Mouse (Mus musculus) forebrain, embryonic 11.5 days (tissue): ENCODE data around the gene Cdh12. TPM values are rescaled to one million over a fixed set of nuclear protein-coding genes. Genes with fewer than 3 reads are reported as not detected.
"Not testable (repeated sequence)": the region's sequence is repeated elsewhere in the genome, so short reads cannot be mapped to it uniquely, and the experiment has no call there.

ENCODE experiments used
- ATAC-seq: fragments of 200-750 bp; cut with Nextera tagmentation; replicated peaks from 2 replicates; pipeline ENCODE4 v1.8.0; 2017; ENCODE audit warnings: moderate TSS enrichment; ENCODE audit not compliant: low FRiP score
- DNase-seq: peaks from one replicate; pipeline ENCODE4 v3.0.0-alpha.2; 2017; ENCODE audit warnings: low spot score
- H3K27ac ChIP-seq: fragments of 300-500 bp; sonication (generic); 2 replicates; pipeline ENCODE4 v1.5.1; 2014; ENCODE audit warnings: low read depth, low read length
- H3K27me3 ChIP-seq: fragments of 300-500 bp; sonication (generic); 2 replicates; pipeline ENCODE4 v1.6.1; 2014; ENCODE audit warnings: mild to moderate bottlenecking, low read length, mixed read lengths; ENCODE audit not compliant: control insufficient read depth, insufficient read depth
- H3K36me3 ChIP-seq: fragments of 300-500 bp; sonication (generic); 2 replicates; pipeline ENCODE4 v1.6.1; 2014; ENCODE audit warnings: mild to moderate bottlenecking, low read length, moderate library complexity, mixed read lengths; ENCODE audit not compliant: control insufficient read depth, insufficient read depth
- H3K4me1 ChIP-seq: fragments of 300-500 bp; sonication (generic); replicated peaks from 2 replicates; pipeline ENCODE4 v1.6.1; 2014; ENCODE audit warnings: low read length, mixed read lengths; ENCODE audit not compliant: control insufficient read depth, insufficient read depth
- H3K4me2 ChIP-seq: fragments of 300-500 bp; sonication (generic); 2 replicates; pipeline ENCODE4 v1.6.1; 2014; ENCODE audit warnings: low read depth, mild to moderate bottlenecking, low read length, moderate library complexity, mixed read lengths; ENCODE audit not compliant: severe bottlenecking
- H3K4me3 ChIP-seq: fragments of 300-500 bp; sonication (generic); 2 replicates; pipeline ENCODE4 v1.5.1; 2014; ENCODE audit warnings: low read depth, low read length
- H3K9ac ChIP-seq: fragments of 300-500 bp; sonication (generic); 2 replicates; pipeline ENCODE4 v1.6.1; 2014; ENCODE audit warnings: low read length
- H3K9me3 ChIP-seq: fragments of 300-500 bp; sonication (generic); 2 replicates; pipeline ENCODE4 v1.6.1; 2016; ENCODE audit warnings: low read length, mixed read lengths; ENCODE audit not compliant: control insufficient read depth
- WGBS: fragments of 180-500 bp; shearing (Covaris S2); extraction: QIAGEN DNeasy Blood & Tissue Kit; methylation state at CpG from one replicate; pipeline ENCODE4 v1.1.7; 2014; 5-methylcytosine and 5-hydroxymethylcytosine counted together
- polyA plus RNA-seq: library from polyadenylated mRNA; unstranded; fragments of >200 nt; fragmentation: Nextera tagmentation; extraction: Ambion mirVana; gene quantifications from 2 replicates; pipeline ENCODE4 v1.2.1, GENCODE M21; 2014

Cdh12 gene
- polyA plus RNA-seq, 1 experiment from 2014 or later, result 0.17 TPM

DNA sequence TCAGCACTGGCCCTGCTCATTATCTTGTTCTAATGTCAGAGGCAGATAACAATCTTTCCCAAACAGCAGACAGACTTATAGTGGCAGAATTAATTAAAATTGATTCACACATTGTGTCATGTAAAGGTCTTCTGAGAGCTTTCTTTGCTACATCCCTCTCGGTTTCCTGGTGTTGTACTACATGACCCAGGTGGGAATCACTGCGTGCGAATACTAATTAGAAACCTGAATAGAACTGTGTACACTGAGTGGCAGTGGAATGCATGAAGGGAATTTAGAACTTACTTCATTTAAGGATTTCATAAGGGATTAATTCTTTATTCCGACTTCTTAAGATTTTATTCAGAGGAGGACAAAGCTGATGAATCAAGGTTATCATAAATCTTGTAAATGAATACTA is 121.9 kb downstream of the Cdh12 start:
- no peak overlapping the region for H3K4me3 ChIP-seq
- WGBS, result 73% methylated on average over 4 of the region's 4 CpGs

GRCm38 (mm10) chr15:20582567-20583075 is 133.6 kb downstream of the Cdh12 start:
- no peak for DNase-seq
- no peaks in the 10 kb centered on the region for H3K9me3 ChIP-seq
- no peak overlapping the region for H3K4me2 ChIP-seq
- no peaks in the 10 kb centered on the region for H3K4me1 ChIP-seq
- 67% methylated on average over 5 of the region's 5 CpGs for WGBS
- H3K36me3 ChIP-seq, result no peaks in the 10 kb centered on the region
- no peak overlapping the region for H3K4me3 ChIP-seq
- no peak overlapping the region for H3K27ac ChIP-seq
- H3K9ac ChIP-seq, result no peak overlapping the region
- ATAC-seq, result peak; percentile 46; the same call in 1 of the 2 replicates
- H3K27me3 ChIP-seq, result no peaks in the 10 kb centered on the region

More for the DNA sequence above, 121.9 kb downstream of the Cdh12 start:
- Histone ChIP-seq H3K27me3 (no peaks in the 10 kb centered on the region), H3K4me2 (no peak overlapping the region), H3K4me1 (no peaks in the 10 kb centered on the region), H3K27ac (no peak overlapping the region), H3K9ac (no peak overlapping the region), H3K36me3 (no peaks in the 10 kb centered on the region), H3K9me3 (no peaks in the 10 kb centered on the region)
- no peak for DNase-seq
- no peak for ATAC-seq

GRCm38 (mm10) chr15:20591599-20591998 is 142.5 kb downstream of the Cdh12 start:
- no peak for ATAC-seq
- no peak overlapping the region for H3K4me3 ChIP-seq

DNA sequence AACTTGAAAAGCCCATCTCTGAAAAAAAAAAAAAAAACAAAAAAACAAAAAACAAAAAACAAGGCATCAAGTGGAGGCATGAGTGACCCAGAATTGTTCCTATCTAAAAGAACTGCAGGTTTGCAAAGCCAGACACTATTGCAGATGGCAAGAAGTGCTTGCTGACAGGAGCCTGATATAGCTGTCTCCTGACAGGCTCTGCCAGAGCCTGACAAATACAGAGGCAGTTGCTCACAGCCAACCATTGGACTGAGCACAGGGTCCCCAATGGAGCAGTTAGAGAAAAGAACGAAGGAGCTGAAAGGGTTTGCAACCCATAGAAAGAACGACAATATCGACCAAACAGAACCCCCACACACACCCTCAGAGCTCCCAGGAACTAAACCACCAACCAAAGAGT is 156.7 kb downstream of the Cdh12 start:
- ATAC-seq, DNase-seq, H3K36me3 ChIP-seq, H3K27me3 ChIP-seq, H3K9me3 ChIP-seq, H3K4me3 ChIP-seq, H3K4me2 ChIP-seq, H3K9ac ChIP-seq, H3K27ac ChIP-seq, H3K4me1 ChIP-seq: not testable (repeated sequence)
- 91% methylated on average over 3 of the region's 3 CpGs for WGBS

More at GRCm38 (mm10) chr15:20591599-20591998, 142.5 kb downstream of the Cdh12 start:
- Histone ChIP-seq H3K4me1 (no peaks in the 10 kb centered on the region), H3K36me3 (no peaks in the 10 kb centered on the region), H3K27ac (no peak overlapping the region), H3K9ac (no peak overlapping the region), H3K4me2 (no peak overlapping the region), H3K9me3 (no peaks in the 10 kb centered on the region), H3K27me3 (no peaks in the 10 kb centered on the region)
- DNase-seq, result no peak
- 81% methylated on average over 5 of the region's 5 CpGs for WGBS

DNA sequence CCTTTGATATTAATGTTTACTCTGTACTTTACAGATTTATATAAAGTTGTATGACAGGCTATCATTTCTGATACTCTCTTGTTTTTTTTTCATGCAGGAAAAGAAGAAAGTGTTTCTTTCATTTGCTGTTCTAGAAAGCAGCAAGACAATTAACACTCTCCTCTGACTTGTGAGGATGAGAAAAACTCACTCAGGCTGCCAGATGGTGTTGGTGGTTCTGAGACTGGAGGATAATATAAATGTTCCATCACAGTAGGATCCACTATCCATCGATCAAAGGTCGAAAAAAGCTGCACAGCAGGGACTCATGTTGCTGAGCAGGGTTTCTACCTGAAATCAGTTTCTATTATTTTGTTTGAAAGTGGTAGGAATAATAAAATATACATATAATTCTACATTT is 185.5 kb downstream of the Cdh12 start:
- no peak overlapping the region for H3K27ac ChIP-seq
- no peak for DNase-seq
- no peaks in the 10 kb centered on the region for H3K9me3 ChIP-seq
- no peaks in the 10 kb centered on the region for H3K27me3 ChIP-seq
- no peak overlapping the region for H3K9ac ChIP-seq
- H3K36me3 ChIP-seq, result no peaks in the 10 kb centered on the region
- H3K4me2 ChIP-seq, result no peak overlapping the region
- no peaks in the 10 kb centered on the region for H3K4me1 ChIP-seq
- no peak for ATAC-seq
- H3K4me3 ChIP-seq, result no peak overlapping the region
- WGBS, result 83% methylated on average over 2 of the region's 2 CpGs

DNA sequence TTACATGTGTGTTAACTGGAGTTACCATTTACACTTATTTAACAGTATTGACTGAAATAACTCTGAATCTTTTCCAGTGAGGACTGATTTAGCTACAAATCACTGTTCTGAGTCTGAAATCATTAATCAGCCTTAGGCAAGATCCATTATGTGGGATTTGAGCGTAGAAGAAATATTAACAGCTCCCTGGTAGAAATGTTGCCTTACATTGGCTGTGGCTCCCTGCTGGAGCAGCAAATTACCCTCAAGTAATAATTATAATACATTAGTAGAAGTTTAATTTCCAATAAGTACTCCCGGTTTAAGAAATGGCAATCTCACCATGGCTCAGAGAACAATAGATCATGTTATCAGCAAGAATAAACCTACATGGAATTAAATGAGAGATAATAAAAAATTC is 190.1 kb downstream of the Cdh12 start:
- WGBS, result 86% methylated on average over 2 of the region's 2 CpGs

DNA sequence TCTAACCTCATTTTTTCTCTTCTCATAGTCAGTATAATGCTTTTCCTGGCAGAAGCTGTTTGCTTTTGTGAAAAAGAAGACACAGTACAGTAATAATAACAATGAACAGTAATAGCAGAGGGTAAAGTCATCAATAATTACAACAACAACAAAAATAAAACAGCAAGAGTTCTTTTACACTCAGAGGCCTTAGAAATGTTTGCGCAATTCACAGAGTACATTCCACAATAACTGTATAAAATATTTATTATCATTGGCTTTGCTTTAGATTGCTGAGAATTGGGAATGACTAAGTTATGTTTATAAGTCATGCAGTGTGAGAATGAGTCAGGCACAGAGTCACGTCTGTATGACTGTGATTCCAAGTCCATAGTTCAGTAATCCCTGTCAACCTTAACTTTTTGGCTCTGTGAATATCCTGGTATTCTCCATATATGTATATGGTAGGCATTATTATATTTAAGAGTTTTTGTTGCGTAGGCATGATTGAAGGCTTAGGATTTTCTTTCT is 193.9 kb downstream of the Cdh12 start:
- Histone ChIP-seq H3K4me1 (no peaks in the 10 kb centered on the region), H3K4me3 (no peak overlapping the region), H3K27me3 (no peaks in the 10 kb centered on the region), H3K9ac (no peak overlapping the region), H3K4me2 (no peak overlapping the region), H3K27ac (no peak overlapping the region), H3K9me3 (no peaks in the 10 kb centered on the region), H3K36me3 (no peaks in the 10 kb centered on the region)
- WGBS, result 83% methylated on average over 3 of the region's 3 CpGs
- no peak for DNase-seq
- no peak for ATAC-seq

More for the DNA sequence above, 190.1 kb downstream of the Cdh12 start:
- H3K4me3 ChIP-seq, result no peak overlapping the region
- H3K36me3 ChIP-seq, result no peaks in the 10 kb centered on the region
- no peaks in the 10 kb centered on the region for H3K4me1 ChIP-seq
- ATAC-seq (no peak), DNase-seq (no peak)
- no peak overlapping the region for H3K4me2 ChIP-seq
- no peak overlapping the region for H3K27ac ChIP-seq
- no peak overlapping the region for H3K9ac ChIP-seq
- H3K27me3 ChIP-seq, result no peaks in the 10 kb centered on the region
- H3K9me3 ChIP-seq, result no peaks in the 10 kb centered on the region

DNA sequence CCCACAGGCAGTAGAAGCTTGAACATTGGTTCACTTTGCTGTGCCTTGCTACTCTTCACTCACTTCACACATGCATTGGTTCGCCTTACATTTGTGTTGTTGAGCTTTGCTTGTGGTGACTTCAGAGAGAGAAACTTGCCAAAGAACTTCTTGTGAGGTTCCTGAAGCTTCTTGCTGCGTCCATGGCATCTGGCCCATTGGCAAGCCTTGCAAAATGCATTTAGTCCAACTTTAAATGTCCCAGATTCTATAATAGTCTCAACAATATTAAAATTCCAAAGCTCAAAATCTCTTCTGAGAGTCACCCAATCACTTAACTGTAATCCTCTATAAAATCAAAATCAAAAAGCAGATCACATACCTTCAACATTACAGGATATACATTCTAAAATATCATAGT is 211.2 kb downstream of the Cdh12 start:
- Histone ChIP-seq H3K9ac (no peak overlapping the region), H3K9me3 (no peaks in the 10 kb centered on the region), H3K36me3 (no peaks in the 10 kb centered on the region), H3K4me3 (no peak overlapping the region), H3K4me2 (no peak overlapping the region), H3K4me1 (no peaks in the 10 kb centered on the region), H3K27ac (no peak overlapping the region), H3K27me3 (no peaks in the 10 kb centered on the region)
- 77% methylated on average over 2 of the region's 2 CpGs for WGBS
- DNase-seq (no peak), ATAC-seq (no peak)

DNA sequence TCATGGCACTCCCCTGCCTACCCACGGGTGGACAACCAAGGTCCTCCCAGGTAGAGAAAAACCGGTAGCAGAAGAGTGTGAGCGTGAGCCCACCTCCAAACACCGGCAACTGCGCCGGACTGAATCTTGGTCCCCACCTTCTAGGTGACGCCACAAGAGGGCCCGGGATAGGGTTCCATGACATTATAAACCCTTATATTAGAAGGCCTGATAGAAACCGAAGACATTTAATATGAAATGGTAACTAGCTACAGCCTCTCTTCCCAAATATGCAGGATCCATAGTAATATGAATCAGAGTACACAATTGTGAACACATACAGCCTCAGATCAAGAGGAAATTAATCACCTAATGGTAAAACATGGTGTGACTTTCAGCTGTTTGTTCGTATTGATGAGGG is 217.6 kb downstream of the Cdh12 start, which contains the start of gene Acot10:
TSS of gene Acot10 (minus strand) at position 101 of the 400 bp plus-strand sequence.
- H3K4me3 ChIP-seq, result no peak within 1 kb of the TSS
- no peaks in the 10 kb centered on the region for H3K36me3 ChIP-seq
- H3K4me1 ChIP-seq, result no peaks in the 10 kb centered on the region
- H3K9me3 ChIP-seq, result no peaks in the 10 kb centered on the region
- H3K27me3 ChIP-seq, result no peaks in the 10 kb centered on the region
- WGBS, result 91% methylated on average over 10 of the region's 10 CpGs
- H3K4me2 ChIP-seq, result no peak within 1 kb of the TSS
- H3K9ac ChIP-seq, result no peak within 1 kb of the TSS
- H3K27ac ChIP-seq, result no peak within 1 kb of the TSS
- ATAC-seq (no peak), DNase-seq (no peak)
